Mouse (Mus musculus) limb, embryonic 11.5 days (tissue): ENCODE results near the gene Zbtb4. TPM values are rescaled to one million over a fixed set of nuclear protein-coding genes. Genes with fewer than 3 reads are reported as not detected.

ENCODE experiments used
- ATAC-seq: fragments of 200-750 bp; cut with Nextera tagmentation; 2 replicates; pipeline ENCODE4 v1.8.0; 2017; ENCODE audit warnings: low read depth; ENCODE audit not compliant: insufficient number of reproducible peaks, low FRiP score, low TSS enrichment
- DNase-seq: peaks from one replicate; pipeline ENCODE4 v3.0.0-alpha.2; 2015; ENCODE audit warnings: low spot score
- H3K27ac ChIP-seq: fragments of 300-500 bp; sonication (generic); replicated peaks from 2 replicates; pipeline ENCODE4 v1.5.1; 2014; ENCODE audit warnings: low read depth, mild to moderate bottlenecking, low read length
- H3K27me3 ChIP-seq: fragments of 300-500 bp; sonication (generic); 2 replicates; pipeline ENCODE4 v1.6.1; 2014; ENCODE audit warnings: mild to moderate bottlenecking, low read length, mixed read lengths; ENCODE audit not compliant: control insufficient read depth, insufficient read depth
- H3K36me3 ChIP-seq: fragments of 300-500 bp; sonication (generic); 2 replicates; pipeline ENCODE4 v1.6.1; 2014; ENCODE audit warnings: mild to moderate bottlenecking, low read length, moderate library complexity, mixed read lengths; ENCODE audit not compliant: control insufficient read depth, insufficient read depth
- H3K4me1 ChIP-seq: fragments of 300-500 bp; sonication (generic); 2 replicates; pipeline ENCODE4 v1.6.1; 2014; ENCODE audit warnings: low read length, mixed read lengths; ENCODE audit not compliant: control insufficient read depth, insufficient read depth
- H3K4me2 ChIP-seq: fragments of 300-500 bp; sonication (generic); 2 replicates; pipeline ENCODE4 v1.6.1; 2014; ENCODE audit warnings: low read depth, mild to moderate bottlenecking, moderate library complexity; ENCODE audit not compliant: severe bottlenecking
- H3K4me3 ChIP-seq: fragments of 300-500 bp; sonication (generic); 2 replicates; pipeline ENCODE4 v1.5.1; 2014; ENCODE audit warnings: low read depth, low read length
- H3K9ac ChIP-seq: fragments of 300-500 bp; sonication (generic); 2 replicates; pipeline ENCODE4 v1.6.1; 2014; ENCODE audit warnings: mild to moderate bottlenecking, low read length
- H3K9me3 ChIP-seq: fragments of 300-500 bp; sonication (generic); 2 replicates; pipeline ENCODE4 v1.6.1; 2016; ENCODE audit warnings: low read length; ENCODE audit not compliant: control insufficient read depth
- WGBS: fragments of 180-500 bp; shearing (Covaris S2); extraction: QIAGEN DNeasy Blood & Tissue Kit; methylation state at CpG from one replicate; pipeline ENCODE4 v1.1.7; 2014; 5-methylcytosine and 5-hydroxymethylcytosine counted together
- polyA plus RNA-seq: library from polyadenylated mRNA; unstranded; fragments of >200 nt; fragmentation: Nextera tagmentation; extraction: Ambion mirVana; gene quantifications from 2 replicates; pipeline ENCODE4 v1.2.1, GENCODE M21; 2014

Gene Zbtb4
- polyA plus RNA-seq, 1 experiment from 2014 or later = 1.1 TPM

- DNase-seq = no peak
- Histone ChIP-seq H3K4me3 (no peak within 1 kb of the TSS), H3K27me3 (no peaks in the 10 kb centered on the region), H3K9ac (no peak within 1 kb of the TSS), H3K4me2 (no peak within 1 kb of the TSS), H3K27ac (no peak within 1 kb of the TSS), H3K4me1 (no peaks in the 10 kb centered on the region), H3K36me3 (no peaks in the 10 kb centered on the region), H3K9me3 (no peaks in the 10 kb centered on the region)
- WGBS = 89% methylated on average over 2 of the region's 2 CpGs
- no peak for ATAC-seq
These were observed 52.7 kb downstream of the Zbtb4 start, which contains the start of gene Spem2 for GRCm38 (mm10) chr11:69818365-69818764. Gene Spem2, minus strand, starts transcription at chr11:69818465.

GRCm38 (mm10) chr11:69818871-69819270 is 53.2 kb downstream of the Zbtb4 start:
- DNase-seq (no peak), ATAC-seq (no peak)
- Histone ChIP-seq H3K4me1 (no peaks in the 10 kb centered on the region), H3K9me3 (no peaks in the 10 kb centered on the region), H3K9ac (no peak overlapping the region), H3K4me3 (no peak overlapping the region), H3K27me3 (no peaks in the 10 kb centered on the region), H3K36me3 (no peaks in the 10 kb centered on the region), H3K4me2 (no peak overlapping the region), H3K27ac (no peak overlapping the region)
- WGBS = 92% methylated on average over 8 of the region's 8 CpGs

- H3K9me3 ChIP-seq = no peaks in the 10 kb centered on the region
- DNase-seq (no peak), ATAC-seq (no peak)
- H3K27me3 ChIP-seq = no peaks in the 10 kb centered on the region
- H3K36me3 ChIP-seq = peaks cover 4% of the 10 kb centered on the region; the same call in 1 of the 2 replicates
- H3K4me3 ChIP-seq = no peak within 1 kb of the TSS
- H3K27ac ChIP-seq = no peak within 1 kb of the TSS
- no peak within 1 kb of the TSS for H3K4me2 ChIP-seq
- H3K4me1 ChIP-seq = no peaks in the 10 kb centered on the region
- 93% methylated on average over 3 of the region's 3 CpGs for WGBS
- no peak within 1 kb of the TSS for H3K9ac ChIP-seq
These were observed 56.4 kb downstream of the Zbtb4 start, which contains the start of gene Spem1 for GRCm38 (mm10) chr11:69822080-69822479. Gene Spem1, minus strand, starts transcription at chr11:69822180.

- ATAC-seq = no peak
- no peak for DNase-seq
- no peaks in the 10 kb centered on the region for H3K4me1 ChIP-seq
- H3K9ac ChIP-seq = no peak overlapping the region; the same call in 1 of the 2 replicates
- 74% methylated on average over 2 of the region's 2 CpGs for WGBS
- H3K4me3 ChIP-seq = no peak overlapping the region
- no peaks in the 10 kb centered on the region for H3K9me3 ChIP-seq
- no peak overlapping the region for H3K27ac ChIP-seq
- no peaks in the 10 kb centered on the region for H3K27me3 ChIP-seq
- peaks cover 11% of the 10 kb centered on the region; the same call in 1 of the 2 replicates for H3K36me3 ChIP-seq
- H3K4me2 ChIP-seq = no peak overlapping the region
These were observed 57.7 kb downstream of the Zbtb4 start for GRCm38 (mm10) chr11:69823456-69823855.

- H3K36me3 ChIP-seq = peaks cover 11% of the 10 kb centered on the region; the same call in 1 of the 2 replicates
- H3K4me1 ChIP-seq = no peaks in the 10 kb centered on the region; the same call in none of the 2 replicates
- H3K4me2 ChIP-seq = no peak overlapping the region
- no peak for ATAC-seq
- no peak overlapping the region for H3K9ac ChIP-seq
- 67% methylated on average over 5 of the region's 5 CpGs for WGBS
- no peak overlapping the region for H3K27ac ChIP-seq
- DNase-seq = no peak
- peaks cover 5% of the 10 kb centered on the region; the same call in 1 of the 2 replicates for H3K27me3 ChIP-seq
- 0 out of 2 replicates have a peak overlapping the region, but pooled peaks have one; percentile 2 for H3K4me3 ChIP-seq
- H3K9me3 ChIP-seq = no peaks in the 10 kb centered on the region
These were observed 63.1 kb downstream of the Zbtb4 start for GRCm38 (mm10) chr11:69828832-69829231.

- Histone ChIP-seq H3K9me3 (no peaks in the 10 kb centered on the region), H3K27ac (no peak overlapping the region), H3K4me1 (peaks cover 24% of the 10 kb centered on the region), H3K4me2 (peak overlapping the region; percentile 85), H3K27me3 (peaks cover 18% of the 10 kb centered on the region), H3K36me3 (no peaks in the 10 kb centered on the region), H3K9ac (peak overlapping the region; percentile 57), H3K4me3 (peak overlapping the region; percentile 62; the same call in 1 of the 2 replicates)
- DNase-seq = no peak
- 57% methylated on average over 8 of the region's 8 CpGs for WGBS
- ATAC-seq = no peak
These were observed 67.8 kb downstream of the Zbtb4 start for GRCm38 (mm10) chr11:69833554-69833953.

Other genes starting within 250 kb of the Zbtb4 start
- gene Dnah2, start 216.8 kb upstream of the Zbtb4 start, polyA plus RNA-seq = 0.87 and 1.4 TPM in 2 replicates
- gene Efnb3, start 205.7 kb upstream of the Zbtb4 start, polyA plus RNA-seq = 12.9 and 14.4 TPM in 2 replicates
- gene Wrap53, start 185.7 kb upstream of the Zbtb4 start, polyA plus RNA-seq = 45.7 and 46.9 TPM in 2 replicates
- gene Trp53, start 185.6 kb upstream of the Zbtb4 start, polyA plus RNA-seq = 250 and 254 TPM in 2 replicates
- gene Atp1b2, start 160.0 kb upstream of the Zbtb4 start, polyA plus RNA-seq = 4.5 and 4.9 TPM in 2 replicates
- gene Shbg, start 148.0 kb upstream of the Zbtb4 start, polyA plus RNA-seq = not detected in 2 replicates
- 14.7 and 16.2 TPM in 2 replicates for gene Sat2, start 143.9 kb upstream of the Zbtb4 start, polyA plus RNA-seq
- 35.8 and 37.5 TPM in 2 replicates for gene Fxr2, start 132.9 kb upstream of the Zbtb4 start, polyA plus RNA-seq
- 0.17 TPM in 1 of 2 replicates, not detected in the other for gene Sox15, start 110.6 kb upstream of the Zbtb4 start, polyA plus RNA-seq
- gene Mpdu1, start 103.3 kb upstream of the Zbtb4 start, polyA plus RNA-seq = 21.0 and 41.0 TPM in 2 replicates
- gene Cd68, start 99.8 kb upstream of the Zbtb4 start, polyA plus RNA-seq = 3.4 and 4.5 TPM in 2 replicates
- 759 and 892 TPM in 2 replicates for gene Eif4a1, start 93.5 kb upstream of the Zbtb4 start, polyA plus RNA-seq
- gene Senp3, start 83.8 kb upstream of the Zbtb4 start, polyA plus RNA-seq = 125 and 127 TPM in 2 replicates
- not detected in 2 replicates for gene Tnfsf13, start 80.1 kb upstream of the Zbtb4 start, polyA plus RNA-seq
- gene Tnfsf12, start 70.1 kb upstream of the Zbtb4 start, polyA plus RNA-seq = 2.6 and 3.3 TPM in 2 replicates
- 1.1 and 1.3 TPM in 2 replicates for gene Tnfsfm13, start 69.8 kb upstream of the Zbtb4 start, polyA plus RNA-seq
- gene Polr2a, start 7.3 kb upstream of the Zbtb4 start, polyA plus RNA-seq = 64.0 and 78.3 TPM in 2 replicates
- gene Slc35g3, start 3.9 kb upstream of the Zbtb4 start, polyA plus RNA-seq = 0.09 TPM in 1 of 2 replicates, not detected in the other
- gene Chrnb1, start 30.0 kb downstream of the Zbtb4 start, polyA plus RNA-seq = 4.3 and 4.4 TPM in 2 replicates
- gene Fgf11, start 35.9 kb downstream of the Zbtb4 start, polyA plus RNA-seq = 0.36 and 0.67 TPM in 2 replicates
- 1.8 and 2.0 TPM in 2 replicates for gene Tmem102, start 39.7 kb downstream of the Zbtb4 start, polyA plus RNA-seq
- not detected in 2 replicates for gene Gm39566, start 49.4 kb downstream of the Zbtb4 start, polyA plus RNA-seq
- gene Spem2, start 52.6 kb downstream of the Zbtb4 start, polyA plus RNA-seq = not detected in 2 replicates
- 0.15 and 0.18 TPM in 2 replicates for gene Spem1, start 56.3 kb downstream of the Zbtb4 start, polyA plus RNA-seq
- 5.8 and 6.2 TPM in 2 replicates for gene Nlgn2, start 71.9 kb downstream of the Zbtb4 start, polyA plus RNA-seq
- gene Tmem256, start 72.6 kb downstream of the Zbtb4 start, polyA plus RNA-seq = 285 and 304 TPM in 2 replicates
- 115 TPM in 2 replicates for gene Plscr3, start 80.5 kb downstream of the Zbtb4 start, polyA plus RNA-seq
- 0.89 and 1.2 TPM in 2 replicates for gene Tnk1, start 92.8 kb downstream of the Zbtb4 start, polyA plus RNA-seq
- gene Tmem95, start 112.1 kb downstream of the Zbtb4 start, polyA plus RNA-seq = not detected in 2 replicates
- 3.7 and 4.3 TPM in 2 replicates for gene Kctd11, start 115.5 kb downstream of the Zbtb4 start, polyA plus RNA-seq
- 0.72 and 0.78 TPM in 2 replicates for gene Acap1, start 129.6 kb downstream of the Zbtb4 start, polyA plus RNA-seq
- 24.8 and 26.5 TPM in 2 replicates for gene 2810408A11Rik, start 135.1 kb downstream of the Zbtb4 start, polyA plus RNA-seq
- gene Neurl4, start 135.2 kb downstream of the Zbtb4 start, polyA plus RNA-seq = 15.3 and 15.5 TPM in 2 replicates
- 90.8 and 94.0 TPM in 2 replicates for gene Gps2, start 148.0 kb downstream of the Zbtb4 start, polyA plus RNA-seq
- 2,284 and 2,370 TPM in 2 replicates for gene Eif5a, start 156.0 kb downstream of the Zbtb4 start, polyA plus RNA-seq
- 11.2 and 11.3 TPM in 2 replicates for gene Ybx2, start 169.9 kb downstream of the Zbtb4 start, polyA plus RNA-seq
- gene Slc2a4, start 182.3 kb downstream of the Zbtb4 start, polyA plus RNA-seq = 21.0 and 22.7 TPM in 2 replicates
- gene Cldn7, start 198.9 kb downstream of the Zbtb4 start, polyA plus RNA-seq = 12.7 and 13.2 TPM in 2 replicates
- 22.8 and 27.6 TPM in 2 replicates for gene Ctdnep1, start 215.2 kb downstream of the Zbtb4 start, polyA plus RNA-seq
- 148 and 151 TPM in 2 replicates for gene Elp5, start 216.6 kb downstream of the Zbtb4 start, polyA plus RNA-seq
- 397 and 432 TPM in 2 replicates for gene Gabarap, start 225.2 kb downstream of the Zbtb4 start, polyA plus RNA-seq
- gene Phf23, start 229.9 kb downstream of the Zbtb4 start, polyA plus RNA-seq = 56.1 and 64.9 TPM in 2 replicates
- 47.3 and 52.0 TPM in 2 replicates for gene Dvl2, start 234.7 kb downstream of the Zbtb4 start, polyA plus RNA-seq
- 52.9 and 53.5 TPM in 2 replicates for gene Acadvl, start 249.5 kb downstream of the Zbtb4 start, polyA plus RNA-seq